Comparison of ENCODE assay signal across 24 mouse cellular contexts in genomic region chr10:62305090-62305489, GRCm38 (mm10). TPM values are rescaled to one million over a fixed set of nuclear protein-coding genes. Genes with fewer than 3 reads are reported as not detected.
"Had no signal": no experiment of that assay in that cellular context is flagged by ENCODE, and none has a peak within 500 bp of the region (broad histone marks: within the 10 kb centered on the region; RNA-seq: fewer than 3 reads in every experiment).

No protein-coding gene starts in this region.

- H3K27ac ChIP-seq: limb, embryonic 10.5 days; limb, embryonic 13.5 days; liver, embryonic 12.5 days; liver, embryonic 15.5 days; lung, embryonic 15.5 days; midbrain, embryonic 10.5 days; midbrain, embryonic 13.5 days; neural tube, embryonic 13.5 days; stomach, embryonic 15.5 days had no signal

- DNase-seq: kidney, postnatal 14 days; kidney, postnatal 4 days; liver; lung, adult 18-20 months; lung, postnatal 10 days; lung, postnatal 36 days; retina, postnatal 1 day; right cerebral cortex, postnatal 25 days; spleen, adult 18-20 months; thymus, postnatal 25 days had no signal

- H3K36me3 ChIP-seq: lung, embryonic 15.5 days; stomach, embryonic 15.5 days had no signal

- H3K4me1 ChIP-seq: midbrain, embryonic 13.5 days; neural tube, embryonic 13.5 days had no signal

- H3K27me3 ChIP-seq: limb, embryonic 13.5 days; liver, embryonic 12.5 days; liver, embryonic 15.5 days; lung, embryonic 15.5 days; megakaryocyte, embryonic 14.5 days; midbrain, embryonic 13.5 days; neural tube, embryonic 13.5 days; stomach, embryonic 15.5 days had no signal

- H3K4me3 ChIP-seq: limb, embryonic 10.5 days; limb, embryonic 13.5 days; liver, embryonic 12.5 days; liver, embryonic 15.5 days; lung, embryonic 15.5 days; megakaryocyte, embryonic 14.5 days; midbrain, embryonic 10.5 days; midbrain, embryonic 13.5 days; myocyte; neural tube, embryonic 13.5 days; stomach, embryonic 15.5 days had no signal

- H3K9me3 ChIP-seq: limb, embryonic 10.5 days; limb, embryonic 13.5 days; liver, embryonic 12.5 days; liver, embryonic 15.5 days; lung, embryonic 15.5 days; midbrain, embryonic 10.5 days; midbrain, embryonic 13.5 days; neural tube, embryonic 13.5 days; stomach, embryonic 15.5 days had no signal

RNA-seq across cellular contexts. Expression of gene Tacr2, which starts 52.9 kb away (rescaled TPM):
- total RNA-seq: monocyte, adult 5-6 weeks; neutrophil, adult 5-6 weeks had no signal
- polyA plus RNA-seq: limb, embryonic 10.5 days; limb, embryonic 13.5 days; liver, embryonic 12.5 days; liver, embryonic 15.5 days; midbrain, embryonic 10.5 days; midbrain, embryonic 13.5 days; midbrain, embryonic 16.5 days had no signal
